Mouse (Mus musculus) small intestine, adult 2 months (tissue): Measurements from ENCODE around the gene Zfp507. TPM values are rescaled to one million over a fixed set of nuclear protein-coding genes. Genes with fewer than 3 reads are reported as not detected.

Experiments used
- H3K27ac ChIP-seq: fragments of 200-500 bp; 2 replicates; pipeline ENCODE4 v1.5.1; 2012; ENCODE audit warnings: low read depth, low read length, control low read depth, inconsistent platforms; ENCODE audit not compliant: insufficient read depth
- H3K27me3 ChIP-seq: fragments of 200-500 bp; 2 replicates; pipeline ENCODE4 v1.6.1; 2012; ENCODE audit warnings: mild to moderate bottlenecking, moderate library complexity, low read length, inconsistent platforms; ENCODE audit not compliant: control insufficient read depth, insufficient read depth
- H3K36me3 ChIP-seq: fragments of 200-500 bp; 2 replicates; pipeline ENCODE4 v1.6.1; 2012; ENCODE audit warnings: mild to moderate bottlenecking, low read length, control low read depth, inconsistent platforms; ENCODE audit not compliant: control insufficient read depth, insufficient read depth
- H3K4me1 ChIP-seq: fragments of 200-500 bp; 2 replicates; pipeline ENCODE4 v1.6.1; 2012; ENCODE audit warnings: low read length, inconsistent platforms, mixed read lengths; ENCODE audit not compliant: control insufficient read depth, insufficient read depth, insufficient read length
- H3K4me3 ChIP-seq: fragments of 200-500 bp; 2 replicates; pipeline ENCODE4 v1.5.1; 2012; ENCODE audit warnings: low read depth, mild to moderate bottlenecking, control low read depth, inconsistent platforms, low read length, moderate library complexity
- CTCF ChIP-seq: fragments of 200-500 bp; IDR thresholded peaks from 2 replicates; pipeline ENCODE4 v1.5.1; 2012; ENCODE audit warnings: low read depth, mild to moderate bottlenecking, control low read depth, inconsistent platforms, low read length, moderate library complexity, mixed read lengths; ENCODE audit not compliant: insufficient replicate concordance, insufficient read length; ENCODE audit errors: extremely low read depth
- POLR2A ChIP-seq: fragments of 200-500 bp; IDR thresholded peaks from 2 replicates; pipeline ENCODE4 v1.6.1; 2012; ENCODE audit warnings: low read depth, mild to moderate bottlenecking, control low read depth, inconsistent platforms, low read length, moderate library complexity
- WGBS: fragments of 180-500 bp; shearing (Covaris S2); methylation state at CpG from one replicate; pipeline ENCODE4 v1.1.7; 2018; 5-methylcytosine and 5-hydroxymethylcytosine counted together
- polyA plus RNA-seq: library from polyadenylated mRNA; depleted of rRNA; stranded (reverse); fragments of >200 nt; gene quantifications from 2 replicates; pipeline ENCODE4 v1.2.3, GENCODE M21; 2012

Gene Zfp507
- polyA plus RNA-seq, 1 experiment = 2.5 TPM

- TF ChIP-seq CTCF (no peak), POLR2A (no peak)
- Histone ChIP-seq H3K27me3 (no peaks in the 10 kb centered on the region), H3K36me3 (no peaks in the 10 kb centered on the region), H3K4me1 (no peaks in the 10 kb centered on the region), H3K4me3 (no peak overlapping the region), H3K27ac (no peak overlapping the region)
- 80% methylated on average over 17 of the region's 17 CpGs for WGBS
Measured at GRCm38 (mm10) chr7:35822320-35822719, 19.5 kb upstream of the Zfp507 start.

GRCm38 (mm10) chr7:35821357-35821756 lies 18.6 kb upstream of the Zfp507 start:
- no peaks in the 10 kb centered on the region for H3K27me3 ChIP-seq
- no peak overlapping the region for H3K4me3 ChIP-seq
- no peak overlapping the region for H3K27ac ChIP-seq
- TF ChIP-seq POLR2A (no peak), CTCF (no peak)
- H3K4me1 ChIP-seq = no peaks in the 10 kb centered on the region
- 69% methylated on average over 5 of the region's 5 CpGs for WGBS
- H3K36me3 ChIP-seq = no peaks in the 10 kb centered on the region

- 63% methylated on average over 4 of the region's 4 CpGs for WGBS
- H3K4me1 ChIP-seq = no peaks in the 10 kb centered on the region
- H3K27me3 ChIP-seq = no peaks in the 10 kb centered on the region
- TF ChIP-seq CTCF (no peak), POLR2A (no peak)
- no peaks in the 10 kb centered on the region for H3K36me3 ChIP-seq
- H3K27ac ChIP-seq = no peak overlapping the region
- H3K4me3 ChIP-seq = no peak overlapping the region
Measured at GRCm38 (mm10) chr7:35819486-35819885, 16.7 kb upstream of the Zfp507 start.

GRCm38 (mm10) chr7:35814759-35815551 lies 12.2 kb upstream of the Zfp507 start:
- no peak overlapping the region for H3K27ac ChIP-seq
- H3K4me1 ChIP-seq = no peaks in the 10 kb centered on the region
- TF ChIP-seq POLR2A (no peak), CTCF (no peak)
- H3K4me3 ChIP-seq = no peak overlapping the region
- H3K27me3 ChIP-seq = no peaks in the 10 kb centered on the region
- 67% methylated on average over 12 of the region's 12 CpGs for WGBS
- H3K36me3 ChIP-seq = no peaks in the 10 kb centered on the region

- no peak overlapping the region for H3K27ac ChIP-seq
- WGBS = 55% methylated on average over 11 of the region's 11 CpGs
- TF ChIP-seq POLR2A = no peak
- no peak for TF ChIP-seq CTCF
- H3K4me1 ChIP-seq = no peaks in the 10 kb centered on the region
- H3K27me3 ChIP-seq = no peaks in the 10 kb centered on the region
- H3K4me3 ChIP-seq = no peak overlapping the region
- no peaks in the 10 kb centered on the region for H3K36me3 ChIP-seq
Measured at GRCm38 (mm10) chr7:35813306-35813705, 10.5 kb upstream of the Zfp507 start.

GRCm38 (mm10) chr7:35810736-35811135 lies 7.9 kb upstream of the Zfp507 start:
- Histone ChIP-seq H3K27me3 (no peaks in the 10 kb centered on the region), H3K4me1 (no peaks in the 10 kb centered on the region), H3K27ac (no peak overlapping the region), H3K4me3 (no peak overlapping the region), H3K36me3 (no peaks in the 10 kb centered on the region)
- WGBS = 36% methylated on average over 8 of the region's 8 CpGs
- TF ChIP-seq CTCF (peak; percentile 28; the same call in 1 of the 2 replicates), POLR2A (no peak)

GRCm38 (mm10) chr7:35804206-35804605 lies 1.4 kb upstream of the Zfp507 start:
- Histone ChIP-seq H3K27me3 (no peaks in the 10 kb centered on the region), H3K4me1 (no peaks in the 10 kb centered on the region), H3K36me3 (peaks cover 7% of the 10 kb centered on the region), H3K4me3 (no peak overlapping the region), H3K27ac (no peak overlapping the region)
- no peak for TF ChIP-seq POLR2A
- TF ChIP-seq CTCF = no peak
- 74% methylated on average over 10 of the region's 10 CpGs for whole genome bisulfite sequencing
